Mouse (Mus musculus) neutrophil, adult 83 days (primary cell): ENCODE data around the gene Panx2. TPM values are rescaled to one million over a fixed set of nuclear protein-coding genes. Genes with fewer than 3 reads are reported as not detected.

Experiments used
- total RNA-seq, 2 experiments: library from RNA; stranded (reverse); gene quantifications; one replicate each; pipeline ENCODE4 v1.2.4; 2023

Gene Panx2
- total RNA-seq = under 1 TPM in 1 of 2 experiments, not detected in 1; 0.15 TPM

DNA sequence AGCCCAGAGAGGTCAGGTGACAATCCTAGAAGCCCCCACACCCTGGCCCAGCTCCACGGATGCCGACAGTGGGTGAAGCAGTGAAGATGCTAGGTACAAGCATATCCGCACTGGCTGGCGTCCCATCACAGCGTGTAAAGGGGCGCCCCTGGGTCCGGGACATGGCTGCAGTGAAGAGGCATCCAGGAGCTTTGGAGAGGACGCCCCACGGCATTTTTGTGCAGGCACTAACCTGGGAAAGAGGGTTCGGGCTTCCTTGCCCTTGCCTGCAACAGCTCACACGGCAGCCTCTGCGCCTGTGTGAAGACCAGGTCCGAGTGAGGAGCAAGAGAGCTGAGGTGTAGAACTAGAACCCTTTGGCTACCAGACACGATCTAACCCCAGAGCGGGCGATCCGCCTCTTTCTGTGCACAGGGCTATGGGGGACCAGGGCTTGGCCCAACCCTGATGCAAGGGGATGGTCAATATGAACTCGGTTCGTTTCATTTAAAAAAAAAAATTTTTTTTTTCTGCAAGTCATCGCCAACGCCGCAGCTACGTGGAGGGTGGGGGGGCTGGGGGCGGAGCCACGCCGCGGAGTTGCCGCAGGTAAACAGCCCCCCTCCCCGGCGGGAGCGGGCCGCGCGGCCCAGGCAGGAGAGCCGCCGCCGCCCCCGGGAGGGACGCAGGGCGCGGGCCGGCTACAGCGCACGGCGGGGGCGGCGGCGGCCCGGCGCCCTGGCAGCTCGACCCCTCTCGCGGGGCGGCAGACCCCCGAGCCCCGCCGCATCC is at the start of gene Panx2:
TSS of gene Panx2 (plus strand) at position 574 of the 771 bp plus-strand sequence.

DNA sequence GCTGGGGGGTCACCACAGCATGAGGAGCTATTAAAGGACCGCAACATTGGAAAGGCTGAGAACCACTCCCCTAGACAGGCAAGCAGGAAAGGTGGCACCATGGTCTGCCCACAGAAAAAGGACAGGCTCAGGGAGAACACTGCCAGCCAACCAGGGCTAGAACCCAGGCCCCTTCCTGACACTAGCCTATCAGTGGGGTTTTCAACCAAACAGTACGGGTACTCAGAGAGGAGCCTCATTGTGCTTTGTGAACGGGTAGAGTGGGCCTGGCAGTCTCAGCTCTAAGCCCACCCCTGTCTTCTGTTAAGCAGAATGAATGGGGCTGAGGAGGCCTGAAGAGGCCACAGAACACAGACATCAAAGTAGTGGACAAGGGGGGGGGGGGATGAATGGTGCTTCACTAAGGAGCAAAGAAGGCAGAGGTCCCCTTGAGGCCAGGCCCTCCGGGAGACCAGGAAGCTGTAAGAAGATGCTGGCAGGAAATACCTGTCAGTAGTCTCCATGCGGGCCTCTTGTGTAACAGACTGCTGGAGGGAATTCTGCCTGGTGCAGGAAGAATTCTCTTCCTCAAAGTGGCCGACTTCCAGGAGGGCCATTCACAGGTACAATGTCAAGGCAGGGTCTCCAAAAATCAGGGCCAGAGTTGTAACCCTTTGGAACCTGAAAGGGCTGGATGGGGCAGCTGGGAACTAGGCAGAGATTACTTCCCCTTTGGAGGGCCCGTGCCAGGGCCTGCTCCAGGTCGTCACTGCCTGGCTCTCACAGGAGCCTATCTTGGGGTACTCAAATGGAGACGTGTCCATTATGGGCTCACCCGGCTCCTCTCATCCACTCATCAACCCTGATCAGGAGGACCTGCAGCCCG is 15.3 kb downstream of the Panx2 start, which contains the start of gene Trabd:
TSS of gene Trabd (plus strand) at position 512 of the 865 bp plus-strand sequence.

DNA sequence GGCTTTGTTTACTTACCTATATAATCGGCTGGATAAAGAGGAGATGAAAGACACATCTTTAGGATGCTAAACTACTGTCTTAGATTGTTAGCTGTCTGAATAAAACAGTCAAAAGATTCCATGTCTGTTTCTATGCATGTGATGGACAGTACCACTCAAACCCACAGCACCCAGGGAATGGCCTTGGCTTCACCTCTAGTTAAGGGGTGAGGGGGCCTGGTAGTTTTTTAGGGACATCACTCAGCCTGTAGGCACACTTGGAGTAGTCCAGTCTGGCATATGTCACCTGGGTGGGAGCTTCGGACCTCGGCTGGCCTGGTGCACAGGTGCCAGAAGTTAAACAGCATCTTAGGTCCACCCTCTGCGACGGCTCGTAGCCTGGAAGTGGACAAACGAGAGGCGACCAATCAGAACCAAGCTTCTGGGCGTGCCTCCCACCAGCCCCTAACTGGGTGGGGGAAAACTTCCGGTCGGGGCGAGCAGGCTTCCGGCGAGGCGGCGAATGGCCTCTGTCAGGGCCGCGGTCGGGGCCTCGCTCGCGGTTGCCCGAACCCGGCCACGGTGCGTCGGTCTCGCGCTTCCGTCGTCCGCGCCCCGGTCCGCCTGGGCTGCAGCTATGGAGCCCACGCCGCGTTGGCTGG is 29.2 kb downstream of the Panx2 start, which contains the start of gene Selenoo:
TSS of gene Selenoo (plus strand) at position 478 of the 641 bp plus-strand sequence.

DNA sequence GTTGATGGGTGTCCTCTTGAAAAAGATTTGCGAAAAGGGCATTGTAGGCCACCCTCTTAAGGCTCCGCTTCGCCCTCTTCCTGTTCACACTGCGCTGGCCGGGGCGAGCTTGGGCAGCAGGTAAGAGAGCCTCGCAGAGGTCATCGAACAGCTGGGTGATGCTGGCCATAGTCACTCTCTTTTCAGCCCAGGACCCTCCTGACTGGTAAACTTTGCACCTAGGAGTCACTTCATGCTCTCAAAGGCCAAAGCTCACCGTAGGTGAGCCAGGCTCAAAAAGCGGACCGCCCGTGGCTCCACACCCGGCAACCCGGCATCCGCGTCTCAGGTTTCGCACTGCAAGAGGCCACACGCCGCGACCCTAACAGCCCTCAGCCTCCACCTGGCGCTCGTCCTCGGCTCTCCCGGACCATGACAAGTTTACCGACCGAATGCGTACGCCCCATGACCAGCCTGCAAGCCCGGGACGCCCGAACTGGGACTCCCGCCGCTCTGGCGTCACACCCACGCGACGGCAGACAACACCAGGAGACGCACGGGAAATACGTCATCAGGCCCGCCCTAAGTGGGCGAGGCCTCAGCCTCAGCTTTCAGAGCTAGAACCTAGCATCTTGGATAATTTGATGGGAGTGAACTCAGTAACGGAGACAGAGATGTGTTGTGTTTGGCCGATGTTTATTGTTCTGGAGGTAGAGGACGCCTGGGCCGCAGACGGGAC is 63.3 kb downstream of the Panx2 start, which contains the start of gene Tubgcp6:
TSS of gene Tubgcp6 (minus strand) at position 464 of the 718 bp plus-strand sequence.

Other genes starting within 250 kb of the Panx2 start
- 10 to 100 TPM in 1 of 2 experiments, 1 to 10 TPM in 1; 8.7 to 10.3 TPM for gene Alg12, start 240.4 kb upstream of the Panx2 start, total RNA-seq
- 10 to 100 TPM; 21.5 to 22.7 TPM for gene Creld2, start 240.1 kb upstream of the Panx2 start, total RNA-seq
- 10 to 100 TPM; 19.9 to 21.9 TPM for gene Pim3, start 197.5 kb upstream of the Panx2 start, total RNA-seq
- not detected for gene Ttll8, start 105.3 kb upstream of the Panx2 start, total RNA-seq
- gene Mlc1, start 80.7 kb upstream of the Panx2 start, total RNA-seq = not detected
- gene Mov10l1, start 76.8 kb upstream of the Panx2 start, total RNA-seq = not detected
- gene Trabd, start 15.4 kb downstream of the Panx2 start, total RNA-seq = 10 to 100 TPM; 48.1 to 49.6 TPM
- gene Selenoo, start 29.4 kb downstream of the Panx2 start, total RNA-seq = 10 to 100 TPM; 21.6 to 26.8 TPM
- gene Tubgcp6, start 63.4 kb downstream of the Panx2 start, total RNA-seq = 10 to 100 TPM; 23.9 to 26.2 TPM
- gene Hdac10, start 69.0 kb downstream of the Panx2 start, total RNA-seq = 10 to 100 TPM; 12.4 to 12.6 TPM
- under 1 TPM; 0.18 to 0.29 TPM for gene Mapk12, start 81.0 kb downstream of the Panx2 start, total RNA-seq
- under 1 TPM; 0.18 to 0.24 TPM for gene Mapk11, start 89.9 kb downstream of the Panx2 start, total RNA-seq
- gene Plxnb2, start 121.1 kb downstream of the Panx2 start, total RNA-seq = 10 to 100 TPM; 60.7 to 68.5 TPM
- gene Dennd6b, start 136.8 kb downstream of the Panx2 start, total RNA-seq = 1 to 10 TPM; 1.8 to 2.3 TPM
- 10 to 100 TPM; 32.1 to 34.2 TPM for gene Ppp6r2, start 151.8 kb downstream of the Panx2 start, total RNA-seq